Mouse (Mus musculus) intestine, postnatal 0 days (tissue): Measurements from ENCODE around the gene Hba-a2. TPM values are rescaled to one million over a fixed set of nuclear protein-coding genes. Genes with fewer than 3 reads are reported as not detected.
"Not testable (repeated sequence)": the region's sequence is repeated elsewhere in the genome, so short reads cannot be mapped to it uniquely, and the experiment has no call there.

Experiments used
- ATAC-seq: fragments of 200-750 bp; cut with Nextera tagmentation; 2 replicates; pipeline ENCODE4 v1.8.0; 2017; ENCODE audit warnings: mild to moderate bottlenecking, moderate TSS enrichment, moderate library complexity
- H3K27ac ChIP-seq: fragments of 300-500 bp; sonication (generic); 2 replicates; pipeline ENCODE4 v1.5.1; 2014; ENCODE audit warnings: mild to moderate bottlenecking, low read depth, low read length, moderate library complexity
- H3K27me3 ChIP-seq: fragments of 300-500 bp; sonication (generic); replicated peaks from 2 replicates; pipeline ENCODE4 v1.6.1; 2014; ENCODE audit warnings: low read length, mixed read lengths; ENCODE audit not compliant: control insufficient read depth, insufficient read depth
- H3K36me3 ChIP-seq: fragments of 300-500 bp; sonication (generic); 2 replicates; pipeline ENCODE4 v1.6.1; 2014; ENCODE audit warnings: mild to moderate bottlenecking, moderate library complexity; ENCODE audit not compliant: control insufficient read depth, insufficient read depth
- H3K4me1 ChIP-seq: fragments of 300-500 bp; sonication (generic); replicated peaks from 2 replicates; pipeline ENCODE4 v1.6.1; 2014; ENCODE audit warnings: antibody characterized with exemption, low read length, mixed read lengths; ENCODE audit not compliant: control insufficient read depth, insufficient read depth
- H3K4me2 ChIP-seq: fragments of 300-500 bp; sonication (generic); replicated peaks from 2 replicates; pipeline ENCODE4 v1.6.1; 2014; ENCODE audit warnings: low read depth, mild to moderate bottlenecking, moderate library complexity
- H3K4me3 ChIP-seq: fragments of 300-500 bp; sonication (generic); 2 replicates; pipeline ENCODE4 v1.5.1; 2014; ENCODE audit warnings: low read depth, low read length
- H3K9ac ChIP-seq: fragments of 300-500 bp; sonication (generic); 2 replicates; pipeline ENCODE4 v1.6.1; 2014; ENCODE audit warnings: mild to moderate bottlenecking, low read depth, low read length
- H3K9me3 ChIP-seq: fragments of 300-500 bp; sonication (generic); 2 replicates; pipeline ENCODE4 v1.6.1; 2016; ENCODE audit warnings: mixed run types; ENCODE audit not compliant: control insufficient read depth
- CTCF ChIP-seq: sonication (generic); IDR thresholded peaks from 2 replicates; pipeline ENCODE4 v1.5.1; 2016; ENCODE audit warnings: low read depth, mild to moderate bottlenecking, control low read depth, antibody characterized with exemption, moderate library complexity
- WGBS: fragments of 180-500 bp; shearing (Covaris S2); extraction: QIAGEN DNeasy Blood & Tissue Kit; methylation state at CpG from one replicate; pipeline ENCODE4 v1.1.7; 2014; 5-methylcytosine and 5-hydroxymethylcytosine counted together
- polyA plus RNA-seq: library from polyadenylated mRNA; unstranded; fragments of >200 nt; fragmentation: Nextera tagmentation; extraction: Ambion mirVana; gene quantifications from 2 replicates; pipeline ENCODE4 v1.2.1, GENCODE M21; 2015

The Hba-a2 gene
- polyA plus RNA-seq, result 860 and 1,295 TPM in 2 replicates

DNA sequence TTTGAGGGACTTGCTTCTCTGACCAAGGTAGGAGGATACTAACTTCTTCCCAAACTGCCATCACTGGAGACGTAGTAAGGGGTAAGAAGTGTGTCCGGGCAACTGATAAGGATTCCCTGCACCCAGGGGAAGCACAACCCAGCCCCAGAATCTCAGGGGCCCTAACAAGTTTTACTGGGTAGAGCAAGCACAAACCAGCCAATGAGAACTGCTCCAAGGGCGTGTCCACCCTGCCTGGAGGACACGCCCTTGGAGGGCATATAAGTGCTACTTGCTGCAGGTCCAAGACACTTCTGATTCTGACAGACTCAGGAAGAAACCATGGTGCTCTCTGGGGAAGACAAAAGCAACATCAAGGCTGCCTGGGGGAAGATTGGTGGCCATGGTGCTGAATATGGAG is at the start of gene Hba-a2:
TSS of gene Hba-a2 (plus strand) at position 287 of the 400 bp plus-strand sequence.
- not testable (repeated sequence) for H3K9me3 ChIP-seq, H3K36me3 ChIP-seq, H3K27me3 ChIP-seq, H3K4me3 ChIP-seq, H3K9ac ChIP-seq, H3K27ac ChIP-seq, H3K4me2 ChIP-seq, H3K4me1 ChIP-seq
- peak; percentile 41; the same call in 1 of the 2 replicates for ATAC-seq
- no CpG with 5 or more reads among the region's 4 CpGs for WGBS

DNA sequence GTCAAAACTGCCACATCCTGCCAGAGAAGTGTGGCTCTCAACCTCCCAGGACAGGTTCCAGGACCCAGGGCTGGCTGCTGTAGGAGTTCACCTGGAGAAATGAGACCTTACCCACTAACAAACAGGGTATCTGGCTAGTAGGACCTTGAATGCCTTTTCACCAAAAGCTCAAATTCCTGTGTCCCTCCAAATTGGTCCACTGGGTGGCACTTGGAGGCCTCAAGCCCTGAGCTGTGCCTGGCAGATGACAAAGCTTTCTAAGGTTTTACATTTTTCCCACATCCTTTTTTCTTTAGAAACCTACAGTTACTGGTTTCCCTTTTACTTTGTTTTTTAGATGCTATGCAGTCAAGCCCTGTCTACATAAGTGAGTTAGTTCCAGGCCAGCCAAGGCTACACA is 49.2 kb upstream of the Hba-a2 start:
- peaks cover 51% of the 10 kb centered on the region for H3K36me3 ChIP-seq
- no peak for ATAC-seq
- no peak overlapping the region for H3K4me3 ChIP-seq
- no peaks in the 10 kb centered on the region for H3K9me3 ChIP-seq
- peak; percentile 36 for TF ChIP-seq CTCF
- no peak overlapping the region for H3K27ac ChIP-seq
- no peaks in the 10 kb centered on the region for H3K27me3 ChIP-seq
- no peaks in the 10 kb centered on the region; the same call in 1 of the 2 replicates for H3K4me1 ChIP-seq
- no peak overlapping the region for H3K4me2 ChIP-seq
- no peak overlapping the region for H3K9ac ChIP-seq

DNA sequence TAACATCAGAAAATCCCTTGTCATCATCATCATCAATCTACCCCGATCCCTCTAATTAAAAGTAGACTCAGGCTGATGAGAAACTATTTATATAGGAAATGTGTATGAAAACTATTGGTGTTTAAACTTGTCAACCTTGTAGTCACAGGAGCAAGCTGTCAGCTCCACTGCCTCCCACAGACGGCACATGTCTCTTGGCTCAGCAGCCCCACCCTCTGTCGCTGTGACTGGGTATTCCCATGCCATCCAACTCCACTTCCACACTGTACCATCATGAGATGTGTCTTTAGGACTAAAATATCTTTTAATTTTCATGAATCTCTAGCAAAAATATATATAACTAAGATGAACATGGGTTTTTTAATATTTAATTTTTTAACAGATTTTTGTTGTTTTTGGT is 47.9 kb upstream of the Hba-a2 start:
- Histone ChIP-seq H3K4me2 (no peak overlapping the region), H3K36me3 (peaks cover 49% of the 10 kb centered on the region), H3K4me1 (no peaks in the 10 kb centered on the region), H3K4me3 (no peak overlapping the region), H3K27ac (no peak overlapping the region), H3K27me3 (no peaks in the 10 kb centered on the region), H3K9me3 (no peaks in the 10 kb centered on the region), H3K9ac (no peak overlapping the region)
- TF ChIP-seq CTCF, result no peak
- WGBS, result 77% methylated on average over 3 of the region's 3 CpGs
- no peak for ATAC-seq

DNA sequence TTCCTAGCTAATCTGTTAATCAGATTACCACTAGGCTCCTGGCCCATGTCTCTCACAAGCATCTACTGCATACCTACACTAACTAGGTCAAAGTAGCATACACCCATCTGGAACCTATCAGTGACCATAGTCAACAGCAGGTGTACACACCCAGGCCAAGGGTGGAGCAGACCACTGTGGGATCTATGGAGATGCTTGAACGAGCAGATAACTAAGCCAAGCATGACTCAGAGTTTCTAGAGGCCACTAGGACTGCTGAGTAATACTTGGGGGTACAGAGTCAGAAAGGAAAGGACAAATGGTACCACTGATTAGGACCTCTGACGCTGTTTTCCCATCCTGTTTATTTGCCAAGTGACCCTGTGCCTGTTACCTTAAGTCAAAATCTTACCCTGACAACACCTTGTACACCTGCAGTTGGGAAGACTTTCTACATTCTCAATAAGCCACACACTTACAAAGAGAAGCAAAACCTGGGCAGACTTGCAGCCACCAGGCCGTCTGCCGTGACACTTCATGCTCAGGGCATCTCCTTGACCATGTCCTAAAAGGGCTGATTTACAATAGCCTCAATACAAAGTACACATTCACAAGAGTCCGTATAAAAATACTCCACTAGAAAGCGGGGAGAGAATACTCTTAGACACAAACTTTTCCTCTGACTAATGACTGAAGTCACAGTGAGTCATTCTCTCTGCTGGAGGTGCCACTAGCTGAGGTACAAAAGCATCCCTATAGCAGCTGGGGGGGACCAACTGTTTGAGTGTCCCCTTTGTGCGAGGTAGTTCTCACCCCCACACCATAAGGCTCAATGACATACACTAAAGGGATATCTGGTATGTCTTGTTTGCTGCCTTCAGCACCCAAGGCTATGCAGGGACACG is 45.2 kb upstream of the Hba-a2 start:
- ATAC-seq, result peak; percentile 43; the same call in 1 of the 2 replicates
- 77% methylated on average over 8 of the region's 8 CpGs for WGBS
- Histone ChIP-seq H3K4me1 (no peaks in the 10 kb centered on the region), H3K9ac (no peak overlapping the region), H3K4me2 (no peak overlapping the region), H3K27ac (no peak overlapping the region), H3K36me3 (peaks cover 64% of the 10 kb centered on the region), H3K27me3 (no peaks in the 10 kb centered on the region), H3K9me3 (no peaks in the 10 kb centered on the region), H3K4me3 (no peak overlapping the region)
- no peak for TF ChIP-seq CTCF

DNA sequence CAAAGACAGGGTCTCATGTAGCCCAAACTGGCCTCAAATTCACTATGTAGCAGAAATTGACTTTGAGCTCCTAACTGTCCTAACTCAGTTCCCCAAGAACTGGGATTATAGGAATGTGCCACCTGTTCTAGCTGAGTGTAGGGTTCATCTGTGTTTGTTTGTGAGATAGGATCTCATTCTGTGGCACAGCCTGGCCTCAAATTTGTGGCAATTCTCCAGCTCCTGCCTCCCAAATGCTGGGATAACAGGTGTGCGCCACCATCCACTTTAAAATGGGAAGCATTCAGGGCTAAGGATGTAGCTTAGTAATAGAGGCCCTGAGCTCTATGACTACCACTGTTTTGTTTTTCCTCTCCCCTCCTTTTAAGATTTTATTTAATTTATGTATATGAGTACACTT is 43.2 kb upstream of the Hba-a2 start:
- ATAC-seq, result no peak
- Histone ChIP-seq H3K9me3 (no peaks in the 10 kb centered on the region), H3K9ac (no peak overlapping the region), H3K27me3 (no peaks in the 10 kb centered on the region), H3K27ac (no peak overlapping the region), H3K36me3 (peaks cover 46% of the 10 kb centered on the region), H3K4me3 (no peak overlapping the region), H3K4me1 (no peaks in the 10 kb centered on the region), H3K4me2 (no peak overlapping the region)
- TF ChIP-seq CTCF, result no peak
- 100% methylated on average over 1 of the region's 1 CpGs for WGBS

DNA sequence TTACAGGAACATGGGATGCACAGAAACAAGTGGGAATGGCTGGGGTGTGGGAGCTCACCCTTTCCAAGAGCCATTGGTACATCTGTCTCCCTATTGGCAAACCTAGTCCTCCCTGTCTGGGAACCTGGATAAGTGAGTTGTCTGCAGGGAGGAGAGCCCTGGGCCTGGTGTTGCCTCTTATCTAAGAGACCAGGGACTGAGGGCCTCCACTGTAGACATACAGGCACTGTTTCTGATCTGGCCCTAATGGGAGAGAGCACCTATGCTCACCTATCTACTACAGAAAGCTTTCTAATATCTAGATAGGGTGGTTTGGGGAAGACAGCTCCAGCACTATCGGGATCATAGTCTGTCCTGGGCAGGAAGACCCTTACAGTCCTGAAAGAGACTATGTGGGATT is 40.1 kb upstream of the Hba-a2 start:
- ATAC-seq, result no peak
- H3K36me3 ChIP-seq, result peaks cover 34% of the 10 kb centered on the region
- 97% methylated on average over 1 of the region's 1 CpGs for WGBS
- H3K9me3 ChIP-seq, result no peaks in the 10 kb centered on the region
- TF ChIP-seq CTCF, result no peak
- H3K27me3 ChIP-seq, result no peaks in the 10 kb centered on the region
- H3K4me2 ChIP-seq, result no peak overlapping the region
- H3K4me1 ChIP-seq, result no peaks in the 10 kb centered on the region
- H3K9ac ChIP-seq, result no peak overlapping the region
- no peak overlapping the region for H3K4me3 ChIP-seq
- H3K27ac ChIP-seq, result no peak overlapping the region
